Mouse (Mus musculus): ENCODE results near the gene Wdr17. TPM values are rescaled to one million over a fixed set of nuclear protein-coding genes. Genes with fewer than 3 reads are reported as not detected.
"Not testable (repeated sequence)": the region's sequence is repeated elsewhere in the genome, so short reads cannot be mapped to it uniquely, and the experiment has no call there.

The Wdr17 gene
- polyA plus RNA-seq, 1 experiment from 2014 or later, result 2.9 TPM

- Histone ChIP-seq H3K27ac (replicated peaks) (no peak overlapping the region), H3K9me3 (replicated peaks) (no peaks in the 10 kb centered on the region), H3K4me1 (no peaks in the 10 kb centered on the region), H3K36me3 (no peaks in the 10 kb centered on the region), H3K27me3 (ENCODE audit: low read depth, poor library complexity, severe bottlenecking) (no peaks in the 10 kb centered on the region), H3K4me3 (no peak overlapping the region)
- DNase-seq (ENCODE audit: low spot score), result no peak
- WGBS, result 83% methylated on average over 4 of the region's 4 CpGs
Observed at GRCm38 (mm10) chr8:54638634-54639033, 248.3 kb downstream of the Wdr17 start.

DNA sequence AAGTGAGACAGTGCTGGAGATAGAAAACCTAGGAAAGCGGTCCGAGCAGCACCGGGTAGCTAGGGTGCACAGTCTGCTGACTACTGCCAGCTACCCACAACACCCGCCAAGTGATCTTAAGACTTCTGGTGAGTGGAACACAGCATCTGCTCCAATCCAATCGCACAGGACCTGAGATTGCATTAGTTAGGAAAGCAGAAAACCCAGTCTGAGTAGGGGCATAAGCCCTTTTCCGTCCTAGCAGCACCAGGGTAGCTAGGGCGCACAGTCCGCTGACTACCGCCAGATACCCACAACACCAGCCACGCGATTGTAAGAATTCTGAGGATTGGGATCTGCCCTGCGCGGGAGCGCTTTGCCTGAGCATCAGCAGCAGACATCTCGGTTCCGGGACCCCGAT is 270.3 kb downstream of the Wdr17 start:
- DNase-seq (ENCODE audit: low spot score), result not testable (repeated sequence)
- 85% methylated on average over 17 of the region's 17 CpGs for WGBS

GRCm38 (mm10) chr8:54610238-54610637 is 276.7 kb downstream of the Wdr17 start:
- Histone ChIP-seq H3K4me1 (no peaks in the 10 kb centered on the region), H3K27me3 (ENCODE audit: low read depth, poor library complexity, severe bottlenecking) (no peaks in the 10 kb centered on the region), H3K36me3 (no peaks in the 10 kb centered on the region), H3K4me3 (no peak overlapping the region), H3K27ac (replicated peaks) (no peak overlapping the region), H3K9me3 (replicated peaks) (no peaks in the 10 kb centered on the region)
- WGBS, result 73% methylated on average over 4 of the region's 4 CpGs
- DNase-seq (ENCODE audit: low spot score), result no peak

More for the DNA sequence above, 270.3 kb downstream of the Wdr17 start:
- H3K27me3 ChIP-seq (ENCODE audit: low read depth, poor library complexity, severe bottlenecking); H3K4me1 ChIP-seq; H3K36me3 ChIP-seq; H3K27ac ChIP-seq (replicated peaks); H3K9me3 ChIP-seq (replicated peaks); H3K4me3 ChIP-seq: not testable (repeated sequence)

GRCm38 (mm10) chr8:54609336-54609735 is 277.6 kb downstream of the Wdr17 start:
- Histone ChIP-seq H3K9me3 (replicated peaks) (no peaks in the 10 kb centered on the region), H3K4me1 (no peaks in the 10 kb centered on the region), H3K36me3 (no peaks in the 10 kb centered on the region), H3K27me3 (ENCODE audit: low read depth, poor library complexity, severe bottlenecking) (no peaks in the 10 kb centered on the region), H3K27ac (replicated peaks) (no peak overlapping the region), H3K4me3 (no peak overlapping the region)
- no peak for DNase-seq (ENCODE audit: low spot score)
- WGBS, result 95% methylated on average over 2 of the region's 2 CpGs

- Histone ChIP-seq H3K36me3 (no peaks in the 10 kb centered on the region), H3K4me3 (no peak overlapping the region), H3K4me1 (peaks cover 8% of the 10 kb centered on the region), H3K9me3 (replicated peaks) (no peaks in the 10 kb centered on the region), H3K27me3 (ENCODE audit: low read depth, poor library complexity, severe bottlenecking) (no peaks in the 10 kb centered on the region), H3K27ac (replicated peaks) (no peak overlapping the region)
- DNase-seq (ENCODE audit: low spot score), result no peak
- 83% methylated on average over 4 of the region's 4 CpGs for WGBS
Observed at GRCm38 (mm10) chr8:54603440-54603839, 283.5 kb downstream of the Wdr17 start.

DNA sequence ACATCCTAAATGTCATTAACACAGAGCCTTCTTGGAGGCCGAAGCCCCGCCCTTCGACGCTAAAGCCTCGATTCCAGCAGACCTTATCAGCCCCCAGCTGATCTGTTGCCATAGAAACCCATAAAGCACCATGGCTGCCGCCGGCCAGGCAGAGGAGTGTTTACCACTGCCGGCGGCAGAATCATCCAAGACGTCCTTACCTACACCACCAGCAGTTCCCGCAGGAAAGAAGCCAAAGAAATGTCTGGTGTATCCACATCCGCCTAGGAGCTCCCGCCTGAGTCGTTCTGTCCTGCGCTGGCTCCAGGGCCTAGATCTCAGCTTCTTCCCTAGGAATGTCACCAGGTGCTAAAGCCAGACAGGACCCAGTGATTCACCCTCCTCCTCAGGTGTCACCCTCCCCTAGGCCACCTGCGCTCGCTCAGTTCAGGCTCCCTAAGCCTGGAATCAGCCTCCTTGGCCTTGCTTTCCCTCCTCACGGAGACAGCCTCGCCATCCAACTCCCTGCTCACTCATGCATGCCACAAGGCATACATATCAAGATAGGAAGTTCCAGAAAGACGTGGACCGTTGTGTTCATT is 286.2 kb downstream of the Wdr17 start, which contains the start of gene Spata4:
Spata4 (plus strand) TSS at position 111 of the 581 bp plus-strand sequence.
- DNase-seq (ENCODE audit: low spot score), result peak; percentile 63
- peak within 1 kb of the TSS; percentile 56 for H3K4me3 ChIP-seq
- H3K27me3 ChIP-seq (ENCODE audit: low read depth, poor library complexity, severe bottlenecking), result no peaks in the 10 kb centered on the region
- no peaks in the 10 kb centered on the region for H3K9me3 ChIP-seq (replicated peaks)
- peak within 1 kb of the TSS; percentile 77 for H3K27ac ChIP-seq (replicated peaks)
- no peaks in the 10 kb centered on the region for H3K36me3 ChIP-seq
- peaks cover 8% of the 10 kb centered on the region for H3K4me1 ChIP-seq
- WGBS, result 5% methylated on average over 21 of the region's 21 CpGs

DNA sequence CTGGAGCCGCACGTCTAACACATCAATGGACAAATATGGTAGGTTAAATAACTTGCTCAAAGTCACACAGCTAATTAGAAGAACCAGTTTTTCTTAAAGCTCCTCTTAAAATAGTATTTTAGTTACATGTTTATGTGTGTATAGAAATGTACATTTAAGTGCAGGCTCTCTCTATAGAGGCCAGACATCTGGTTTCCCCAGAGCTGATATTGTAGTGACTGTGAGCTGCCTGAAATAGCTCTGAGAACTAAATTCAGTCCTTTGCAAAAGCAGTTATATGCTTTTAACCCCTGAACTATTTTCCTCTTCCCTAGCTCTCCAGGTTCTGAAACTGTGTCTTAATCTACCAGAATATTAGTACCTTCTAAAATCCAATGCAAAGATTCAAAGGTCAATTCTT is 289.6 kb downstream of the Wdr17 start:
- Histone ChIP-seq H3K4me3 (no peak overlapping the region), H3K4me1 (peaks cover 14% of the 10 kb centered on the region), H3K27me3 (ENCODE audit: low read depth, poor library complexity, severe bottlenecking) (no peaks in the 10 kb centered on the region), H3K27ac (replicated peaks) (no peak overlapping the region), H3K9me3 (replicated peaks) (no peaks in the 10 kb centered on the region), H3K36me3 (no peaks in the 10 kb centered on the region)
- 87% methylated on average over 2 of the region's 2 CpGs for WGBS
- DNase-seq (ENCODE audit: low spot score), result no peak

- H3K27me3 ChIP-seq (ENCODE audit: low read depth, poor library complexity, severe bottlenecking), result no peaks in the 10 kb centered on the region
- H3K4me1 ChIP-seq, result peaks cover 14% of the 10 kb centered on the region
- 88% methylated on average over 2 of the region's 2 CpGs for WGBS
- DNase-seq (ENCODE audit: low spot score), result no peak
- H3K4me3 ChIP-seq, result no peak overlapping the region
- H3K9me3 ChIP-seq (replicated peaks), result no peaks in the 10 kb centered on the region
- H3K27ac ChIP-seq (replicated peaks), result no peak overlapping the region
- no peaks in the 10 kb centered on the region for H3K36me3 ChIP-seq
Observed at GRCm38 (mm10) chr8:54596940-54597339, 290.0 kb downstream of the Wdr17 start.

GRCm38 (mm10) chr8:54596051-54596450 is 290.9 kb downstream of the Wdr17 start:
- no peak for DNase-seq (ENCODE audit: low spot score)
- H3K27me3 ChIP-seq (ENCODE audit: low read depth, poor library complexity, severe bottlenecking), result no peaks in the 10 kb centered on the region
- H3K4me1 ChIP-seq, result peaks cover 13% of the 10 kb centered on the region
- no peak overlapping the region for H3K27ac ChIP-seq (replicated peaks)
- no peaks in the 10 kb centered on the region for H3K9me3 ChIP-seq (replicated peaks)
- H3K36me3 ChIP-seq, result no peaks in the 10 kb centered on the region
- no peak overlapping the region for H3K4me3 ChIP-seq
- 57% methylated on average over 2 of the region's 2 CpGs for WGBS

DNA sequence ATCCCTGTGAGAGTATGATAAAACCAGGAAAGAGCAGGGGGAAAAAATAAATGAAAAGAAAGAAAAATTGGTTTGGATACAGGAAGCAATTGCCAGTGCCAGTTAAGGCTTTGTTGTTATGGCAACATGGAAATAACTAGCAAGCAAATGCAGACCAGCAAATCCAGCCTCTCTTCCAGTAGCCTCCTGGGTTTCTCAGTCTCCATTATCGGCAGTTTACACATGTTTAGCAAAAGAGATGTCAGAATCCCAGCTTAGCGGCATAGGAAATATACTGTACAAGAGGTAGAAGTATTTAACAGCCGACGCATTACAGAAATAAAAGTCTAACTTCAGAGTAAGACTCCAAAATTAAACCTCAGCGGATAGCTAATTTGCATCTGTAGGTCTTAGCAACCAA is 292.4 kb downstream of the Wdr17 start:
- WGBS, result 88% methylated on average over 5 of the region's 5 CpGs
- no peaks in the 10 kb centered on the region for H3K27me3 ChIP-seq (ENCODE audit: low read depth, poor library complexity, severe bottlenecking)
- no peaks in the 10 kb centered on the region for H3K9me3 ChIP-seq (replicated peaks)
- no peak overlapping the region for H3K27ac ChIP-seq (replicated peaks)
- H3K4me1 ChIP-seq, result peaks cover 5% of the 10 kb centered on the region
- H3K36me3 ChIP-seq, result no peaks in the 10 kb centered on the region
- DNase-seq (ENCODE audit: low spot score), result no peak
- H3K4me3 ChIP-seq, result no peak overlapping the region

DNA sequence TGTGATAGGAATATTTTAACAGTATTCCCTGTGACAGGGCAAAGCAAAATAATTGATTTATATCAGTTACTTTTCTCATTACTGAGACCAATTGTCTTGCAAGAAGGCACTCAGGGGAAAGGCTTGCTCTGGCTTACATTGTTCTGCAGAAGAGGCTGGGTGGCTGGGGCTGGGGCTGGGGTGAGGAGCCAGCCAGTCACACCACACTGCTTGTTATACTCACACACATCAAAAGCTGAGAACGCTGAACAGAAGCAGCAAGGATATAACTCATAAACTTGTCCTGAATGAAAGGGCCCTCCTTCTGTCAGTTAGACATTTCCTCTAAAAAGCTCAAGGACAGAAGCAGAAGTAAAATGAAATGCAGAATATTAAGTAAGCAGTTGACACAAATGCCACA is 304.1 kb downstream of the Wdr17 start:
- Histone ChIP-seq H3K4me1 (no peaks in the 10 kb centered on the region), H3K27ac (replicated peaks) (no peak overlapping the region), H3K27me3 (ENCODE audit: low read depth, poor library complexity, severe bottlenecking) (no peaks in the 10 kb centered on the region), H3K36me3 (no peaks in the 10 kb centered on the region), H3K9me3 (replicated peaks) (no peaks in the 10 kb centered on the region), H3K4me3 (no peak overlapping the region)
- DNase-seq (ENCODE audit: low spot score), result no peak
- 80% methylated on average over 1 of the region's 1 CpGs for WGBS

DNA sequence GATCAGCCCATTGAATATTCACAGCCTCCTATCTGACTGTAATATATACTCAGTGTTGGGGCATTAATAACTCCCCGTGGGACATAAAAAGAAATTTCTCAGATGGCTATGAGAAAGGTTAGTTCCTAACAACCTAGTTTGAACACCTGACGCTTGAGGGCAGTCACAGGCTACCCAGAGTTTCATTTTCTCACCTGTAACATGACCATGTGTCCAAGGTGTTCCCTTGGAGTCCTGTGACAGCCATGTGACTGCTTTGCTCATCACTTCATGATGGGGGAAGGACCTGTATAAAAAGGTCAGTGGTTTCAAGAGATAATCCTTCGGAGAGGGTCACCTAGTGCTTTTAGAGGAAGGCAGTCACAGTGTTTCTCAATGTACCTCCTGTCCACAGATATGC is 305.5 kb downstream of the Wdr17 start:
- 79% methylated on average over 3 of the region's 3 CpGs for WGBS
- Histone ChIP-seq H3K9me3 (replicated peaks) (no peaks in the 10 kb centered on the region), H3K4me3 (no peak overlapping the region), H3K4me1 (no peaks in the 10 kb centered on the region), H3K27ac (replicated peaks) (no peak overlapping the region), H3K27me3 (ENCODE audit: low read depth, poor library complexity, severe bottlenecking) (no peaks in the 10 kb centered on the region), H3K36me3 (no peaks in the 10 kb centered on the region)
- no peak for DNase-seq (ENCODE audit: low spot score)
